9 mouse cellular contexts compared by ENCODE assay signal in genomic region chr19:24523476-24524313, GRCm38 (mm10). TPM values are rescaled to one million over a fixed set of nuclear protein-coding genes. Genes with fewer than 3 reads are reported as not detected.
DNase-seq lines count a peak whose midpoint lies in the region; ATAC-seq and TF ChIP-seq lines count a peak whose summit lies in the region.
"Had no signal": no experiment of that assay in that cellular context is flagged by ENCODE, and none has a peak within 500 bp of the region (broad histone marks: within the 10 kb centered on the region; RNA-seq: fewer than 3 reads in every experiment).

No protein-coding gene starts in this region.

- no peak overlapping the region for H3K9ac ChIP-seq in ES-E14 (ENCODE audit: insufficient read depth, low read depth, low read length, poor library complexity, severe bottlenecking)
- no peak overlapping the region for H3K9ac ChIP-seq in kidney, embryonic 14.5 days (ENCODE audit: low read depth, low read length)

- TF ChIP-seq POLR2A in brain, embryonic 14.5 days (IDR thresholded peaks at IDR 0.05; ENCODE audit: borderline replicate concordance, extremely low read depth, insufficient read depth, insufficient read length, poor library complexity, severe bottlenecking), result no peak

- no peak overlapping the region for H3K4me3 ChIP-seq in ES-E14 (ENCODE audit: insufficient read depth in 1 of 2, low read depth in 1 of 2, low read length in 2 of 2, poor library complexity in 1 of 2, severe bottlenecking in 1 of 2)
- no peak overlapping the region for H3K4me3 ChIP-seq in kidney, embryonic 14.5 days (ENCODE audit: low read length)
- H3K4me3 ChIP-seq: erythroblast, embryonic 14.5 days had no signal

- ATAC-seq in granulocyte monocyte progenitor cell, adult 5-6 weeks (replicated peaks; ENCODE audit: poor library complexity, severe bottlenecking), result no peak
- ATAC-seq in kidney, embryonic 14.5 days (ENCODE audit: low FRiP score, low TSS enrichment), result no peak

- H3K36me3 ChIP-seq in ES-E14 (ENCODE audit: control insufficient read depth, insufficient read depth, low read length, poor library complexity, severe bottlenecking), result no peaks in the 10 kb centered on the region
- H3K36me3 ChIP-seq in kidney, embryonic 14.5 days (ENCODE audit: control insufficient read depth, insufficient read depth, low read length), result no peaks in the 10 kb centered on the region

- H3K9me3 ChIP-seq in ES-E14 (ENCODE audit: control insufficient read depth, insufficient read depth, low read depth, low read length), result no peaks in the 10 kb centered on the region
- no peaks in the 10 kb centered on the region for H3K9me3 ChIP-seq in kidney, embryonic 14.5 days (ENCODE audit: control insufficient read depth, low read length)

- DNase-seq in ES-E14 (ENCODE audit: low read depth, low spot score), result peak; percentile 22
- DNase-seq in brain, embryonic 14.5 days (ENCODE audit: low read depth), result peak; percentile 56
- DNase-seq in frontal cortex, postnatal 36 days (ENCODE audit: low spot score in 2 of 2), result peak; percentile 65 to 83
- DNase-seq in left cerebral cortex, adult 9 months (ENCODE audit: low spot score in 2 of 2), result peak; percentile 9 to 74
- DNase-seq in heart, postnatal 4 days, result no peak
- DNase-seq: thymus, adult 18-20 months had no signal

- 68% methylated on average over 15 of the region's 15 CpGs for WGBS in kidney, embryonic 14.5 days

- no peak overlapping the region for H3K4me2 ChIP-seq in kidney, embryonic 14.5 days (replicated peaks; ENCODE audit: low read depth, low read length)

- H3K27ac ChIP-seq in ES-E14 (ENCODE audit: insufficient read depth, low read depth, low read length, poor library complexity, severe bottlenecking), result no peak overlapping the region
- H3K27ac ChIP-seq in kidney, embryonic 14.5 days (ENCODE audit: low read depth, low read length), result no peak overlapping the region

- no peaks in the 10 kb centered on the region for H3K27me3 ChIP-seq in kidney, embryonic 14.5 days (ENCODE audit: control insufficient read depth, insufficient read depth, low read length)

- peaks cover 0 to 2% of the 10 kb centered on the region in 2 experiments; a peak in 2 of 4 replicates for H3K4me1 ChIP-seq in ES-E14 (ENCODE audit: control insufficient read depth in 2 of 2, insufficient read depth in 2 of 2, low read length in 2 of 2, poor library complexity in 1 of 2)
- H3K4me1 ChIP-seq in kidney, embryonic 14.5 days (ENCODE audit: control insufficient read depth, insufficient read depth, low read length), result no peaks in the 10 kb centered on the region

- TF ChIP-seq CTCF in brain, embryonic 14.5 days (IDR thresholded peaks at IDR 0.05; ENCODE audit: borderline replicate concordance, extremely low read depth, insufficient read depth, insufficient read length), result no peak

- in situ Hi-C loops in ES-E14 (cut with MboI; ENCODE audit: low sequenced_read_pairs in 2 of 2, unreplicated experiment in 2 of 2), result no loop called here

TF ChIP-seq in ES-E14, 5 proteins besides CTCF, POLR2A, EP300 and RAD21:
- TF ChIP-seq HCFC1 (IDR thresholded peaks at IDR 0.05; ENCODE audit: borderline replicate concordance, insufficient read depth, low read length) (no peak), ZNF384 (IDR thresholded peaks at IDR 0.05; ENCODE audit: low read depth, low read length) (no peak), MAFK (IDR thresholded peaks at IDR 0.05; ENCODE audit: insufficient read depth, low read depth, low read length) (no peak), CHD2 (IDR thresholded peaks at IDR 0.05; ENCODE audit: low read depth, low read length) (no peak), ZC3H11A (IDR thresholded peaks at IDR 0.05; ENCODE audit: borderline replicate concordance, low read depth, low read length) (no peak)

RNA-seq across cellular contexts. Expression of gene Pip5k1b, which starts 32.0 kb away (rescaled TPM):
- total RNA-seq in ES-E14 (2012; rRNA removed), result 1.8 and 2.1 TPM in 2 replicates
- 1.6 and 2.8 TPM in 2 replicates for polyA plus RNA-seq in brain, embryonic 14.5 days (2012; rRNA removed)
- 14.2 and 19.9 TPM in 2 replicates for total RNA-seq in granulocyte monocyte progenitor cell, adult 5-6 weeks (2014; fragmentation: Nextera tagmentation)
- 7.5 and 9.7 TPM in 2 replicates for total RNA-seq in granulocyte monocyte progenitor cell, adult 5-6 weeks (2017)
- polyA plus RNA-seq in kidney, embryonic 14.5 days (2014; fragmentation: Nextera tagmentation; extraction: Ambion mirVana), result 3.1 and 3.3 TPM in 2 replicates
- total RNA-seq in heart, postnatal 4 days (2021), result 10 to 100 TPM; 29.9 to 31.2 TPM

RNA-seq across cellular contexts. Expression of gene Fam122a, which starts 46.5 kb away (rescaled TPM):
- 1.9 and 2.4 TPM in 2 replicates for total RNA-seq in ES-E14 (2012; rRNA removed)
- polyA plus RNA-seq in brain, embryonic 14.5 days (2012; rRNA removed), result 31.3 and 34.3 TPM in 2 replicates
- 31.1 and 32.2 TPM in 2 replicates for total RNA-seq in granulocyte monocyte progenitor cell, adult 5-6 weeks (2014; fragmentation: Nextera tagmentation)
- 8.2 and 8.8 TPM in 2 replicates for total RNA-seq in granulocyte monocyte progenitor cell, adult 5-6 weeks (2017)
- 52.9 and 54.6 TPM in 2 replicates for polyA plus RNA-seq in kidney, embryonic 14.5 days (2014; fragmentation: Nextera tagmentation; extraction: Ambion mirVana)
- 10 to 100 TPM; 34.7 to 37.2 TPM for total RNA-seq in heart, postnatal 4 days (2021)
